8 mouse cellular contexts compared by ENCODE assay signal in genomic region chr17:29928751-29929237, GRCm38 (mm10). TPM values are rescaled to one million over a fixed set of nuclear protein-coding genes. Genes with fewer than 3 reads are reported as not detected.
DNase-seq lines count a peak whose midpoint lies in the region; ATAC-seq and TF ChIP-seq lines count a peak whose summit lies in the region.

No protein-coding gene starts in this region.

- DNase-seq in frontal cortex, postnatal 14 days (ENCODE audit: low spot score in 2 of 2), result peak; percentile 13 to 14
- DNase-seq in ES-E14 (ENCODE audit: low read depth, low spot score), result no peak
- DNase-seq in cerebellum, postnatal 25 days, result peak; percentile 41 to 64
- DNase-seq in heart, postnatal 10 days, result peak; percentile 76 to 77
- peak; percentile 88 for DNase-seq in large intestine, adult 2 months (ENCODE audit: low read depth, low spot score)
- DNase-seq in lung, postnatal 14 days, result peak; percentile 13

- no peaks in the 10 kb centered on the region for H3K9me3 ChIP-seq in ES-E14 (ENCODE audit: control insufficient read depth, insufficient read depth, low read depth, low read length)

- no peak for ATAC-seq in frontal cortex, adult (ENCODE audit: low TSS enrichment)
- ATAC-seq in megakaryocyte, adult 5-6 weeks (ENCODE audit: poor library complexity, severe bottlenecking), result no peak

- peaks cover 0 to 4% of the 10 kb centered on the region in 2 experiments; a peak in 1 of 4 replicates for H3K4me1 ChIP-seq in ES-E14 (ENCODE audit: control insufficient read depth in 2 of 2, insufficient read depth in 2 of 2, low read length in 2 of 2, poor library complexity in 1 of 2)

- in situ Hi-C loops in ES-E14 (cut with MboI; ENCODE audit: low sequenced_read_pairs in 2 of 2, unreplicated experiment in 2 of 2), result no loop called here

- no peaks in the 10 kb centered on the region for H3K36me3 ChIP-seq in ES-E14 (ENCODE audit: control insufficient read depth, insufficient read depth, low read length, poor library complexity, severe bottlenecking)

- H3K27ac ChIP-seq in ES-E14 (ENCODE audit: insufficient read depth, low read depth, low read length, poor library complexity, severe bottlenecking), result no peak overlapping the region

- H3K4me3 ChIP-seq in ES-E14 (ENCODE audit: insufficient read depth in 1 of 2, low read depth in 1 of 2, low read length in 2 of 2, poor library complexity in 1 of 2, severe bottlenecking in 1 of 2), result peak overlapping the region; percentile 38 to 46

- intact Hi-C loops in heart, postnatal 10 days (cut with DNase I), result no loop called here

- no peak overlapping the region; the same call in 1 of the 2 replicates for H3K9ac ChIP-seq in ES-E14 (ENCODE audit: insufficient read depth, low read depth, low read length, poor library complexity, severe bottlenecking)

- WGBS in large intestine, adult 2 months, result 21% methylated on average over 16 of the region's 16 CpGs

TF ChIP-seq in ES-E14, 5 proteins besides CTCF, POLR2A, EP300 and RAD21:
- TF ChIP-seq ZNF384 (IDR thresholded peaks at IDR 0.05; ENCODE audit: low read depth, low read length) (no peak), ZC3H11A (IDR thresholded peaks at IDR 0.05; ENCODE audit: borderline replicate concordance, low read depth, low read length) (no peak), CHD2 (IDR thresholded peaks at IDR 0.05; ENCODE audit: low read depth, low read length) (no peak), HCFC1 (IDR thresholded peaks at IDR 0.05; ENCODE audit: borderline replicate concordance, insufficient read depth, low read length) (no peak), MAFK (IDR thresholded peaks at IDR 0.05; ENCODE audit: insufficient read depth, low read depth, low read length) (no peak)

RNA-seq across cellular contexts. Expression of gene Mdga1, which starts 41.1 kb away (rescaled TPM):
- 7.1 and 15.4 TPM in 2 replicates for total RNA-seq in ES-E14 (2012; rRNA removed)
- total RNA-seq in heart, postnatal 10 days (2021), result 10 to 100 TPM; 17.2 to 17.8 TPM
- polyA plus RNA-seq in large intestine, adult 2 months (2012; rRNA removed), result 1.2 and 1.4 TPM in 2 replicates
- 3.4 and 5.2 TPM in 2 replicates for total RNA-seq in megakaryocyte, adult 5-6 weeks (2015)
- total RNA-seq in megakaryocyte, adult 5-6 weeks (2017), result 1.1 and 2.1 TPM in 2 replicates
